Mouse (Mus musculus) cerebellum, adult (tissue): ENCODE measurements around the gene Tmem135.

Source experiments
- ATAC-seq: cut with Nextera tagmentation; 2 replicates; pipeline ENCODE4 v1.9.2; 2017; ENCODE audit warnings: mild to moderate bottlenecking, moderate library complexity, mixed read lengths; ENCODE audit not compliant: insufficient number of reproducible peaks, low FRiP score, low TSS enrichment

Tmem135 gene

GRCm38 (mm10) chr7:89418917-89419679 lies 15.1 kb upstream of the Tmem135 start:
- no peak for ATAC-seq

GRCm38 (mm10) chr7:89418127-89418653 lies 14.2 kb upstream of the Tmem135 start:
- ATAC-seq = no peak

- no peak for ATAC-seq
Observed at GRCm38 (mm10) chr7:89417707-89418106, 13.7 kb upstream of the Tmem135 start.

- ATAC-seq = no peak
Observed at GRCm38 (mm10) chr7:89416027-89416426, 12.0 kb upstream of the Tmem135 start.

GRCm38 (mm10) chr7:89412094-89412493 lies 8.1 kb upstream of the Tmem135 start:
- no peak for ATAC-seq

GRCm38 (mm10) chr7:89411346-89411745 lies 7.3 kb upstream of the Tmem135 start:
- no peak; the same call in 1 of the 2 replicates for ATAC-seq

- ATAC-seq = no peak; the same call in 1 of the 2 replicates
Observed at GRCm38 (mm10) chr7:89410294-89410693, 6.3 kb upstream of the Tmem135 start.

GRCm38 (mm10) chr7:89407006-89407940 lies 3.3 kb upstream of the Tmem135 start:
- ATAC-seq = no peak

- no peak for ATAC-seq
Observed at GRCm38 (mm10) chr7:89406011-89406410, 2.0 kb upstream of the Tmem135 start.

- ATAC-seq = no peak
Observed at GRCm38 (mm10) chr7:89404734-89405440, 865 bp upstream of the Tmem135 start.

- peak; percentile 71 for ATAC-seq
Observed at GRCm38 (mm10) chr7:89403053-89403972, 709 bp downstream of the Tmem135 start.

- ATAC-seq = no peak
Observed at GRCm38 (mm10) chr7:89401936-89402335, 2.1 kb downstream of the Tmem135 start.

GRCm38 (mm10) chr7:89401136-89401858 lies 2.7 kb downstream of the Tmem135 start:
- no peak for ATAC-seq

GRCm38 (mm10) chr7:89400721-89401120 lies 3.3 kb downstream of the Tmem135 start:
- ATAC-seq = no peak

- no peak for ATAC-seq
Observed at GRCm38 (mm10) chr7:89397837-89398534, 6.0 kb downstream of the Tmem135 start.

- ATAC-seq = no peak
Observed at GRCm38 (mm10) chr7:89396386-89396785, 7.6 kb downstream of the Tmem135 start.

- ATAC-seq = no peak
Observed at GRCm38 (mm10) chr7:89395399-89395798, 8.6 kb downstream of the Tmem135 start.

GRCm38 (mm10) chr7:89392825-89393224 lies 11.2 kb downstream of the Tmem135 start:
- ATAC-seq = no peak
